ENCODE assay signal across 8 mouse cellular contexts in the genomic region with DNA sequence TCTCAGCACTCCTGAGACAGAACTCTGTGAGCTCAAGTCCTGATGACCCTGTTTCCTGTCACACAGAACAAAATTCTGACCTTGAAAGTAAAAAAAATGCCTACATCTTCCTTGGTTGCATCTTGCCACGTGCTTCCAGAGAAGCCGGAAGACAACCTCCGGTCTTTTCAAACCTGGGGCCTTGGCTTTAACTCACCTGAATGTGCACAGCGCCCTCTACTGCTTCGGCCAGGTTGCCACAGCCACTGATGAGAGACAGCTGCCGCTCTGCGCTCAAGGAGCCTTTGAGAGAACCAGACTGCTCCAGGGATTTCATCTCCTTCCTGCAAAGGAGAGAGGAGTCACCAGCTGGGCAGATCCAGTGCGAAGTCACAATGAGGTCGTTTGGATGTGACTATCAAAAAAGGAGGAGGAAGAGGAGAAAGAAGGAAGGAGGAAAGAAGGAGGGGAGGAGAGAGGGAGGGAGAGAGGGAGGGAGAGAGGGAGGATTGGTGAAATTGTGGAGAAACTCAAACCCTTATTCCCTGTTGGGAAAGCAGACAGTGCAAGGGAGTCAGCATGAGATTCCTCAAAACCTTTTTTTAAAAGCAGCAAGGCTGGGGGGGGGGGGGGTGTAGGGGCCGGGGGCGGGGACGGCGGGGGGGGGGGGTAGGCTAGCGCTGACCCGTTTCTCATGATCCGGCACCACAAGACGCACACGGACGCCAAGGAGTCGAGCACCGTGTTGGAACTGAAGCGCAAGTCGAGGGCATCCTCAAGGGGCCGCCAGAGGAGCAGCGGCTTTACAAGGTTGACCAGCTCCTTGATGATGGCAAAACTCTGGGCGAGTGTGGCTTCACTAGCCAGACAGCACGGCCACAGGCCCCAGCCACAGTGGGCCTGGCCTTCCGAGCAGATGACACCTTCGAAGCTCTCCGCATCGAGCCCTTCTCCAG. TPM values are rescaled to one million over a fixed set of nuclear protein-coding genes. Genes with fewer than 3 reads are reported as not detected.
A peak's percentile ranks its signal among the peaks of the same experiment; 100 is the strongest.
DNase-seq lines count a peak whose midpoint lies in the region; ATAC-seq and TF ChIP-seq lines count a peak whose summit lies in the region.

No protein-coding gene starts in this region.

- no peaks in the 10 kb centered on the region for H3K9me3 ChIP-seq in hindbrain, embryonic 14.5 days (ENCODE audit: control insufficient read depth, low read length)

- 13% methylated on average over 23 of the region's 31 CpGs for WGBS in hindbrain, embryonic 14.5 days

- peak; percentile 22 for ATAC-seq in Patski
- ATAC-seq in hindbrain, embryonic 14.5 days (ENCODE audit: low FRiP score) = peak; percentile 84

- CTCF ChIA-PET in Patski (lab: Charles Lee) = interaction anchor here (0.6 to 2.5 kb wide), 9 partner anchors 14 to 258 kb away, joined by 3 to 11 read pairs (median 3); a partner anchor contains a TSS

- no peak for DNase-seq in Patski (ENCODE audit: low read depth, low spot score)
- peak; percentile 59 for DNase-seq in cerebellum, adult 9-11 months
- peak; percentile 18 to 71 for DNase-seq in frontal cortex, postnatal 10 days (ENCODE audit: low spot score in 2 of 2)
- peak; percentile 85 for DNase-seq in hindbrain, embryonic 14.5 days (ENCODE audit: low spot score)
- DNase-seq in layer of hippocampus, postnatal 14 days (ENCODE audit: low spot score in 2 of 2) = peak; percentile 72 to 88
- DNase-seq in lung, postnatal 25 days (ENCODE audit: low spot score) = peak; percentile 68
- DNase-seq in right cerebral cortex, adult 2 months (ENCODE audit: low spot score in 2 of 2) = peak; percentile 84
- DNase-seq in urinary bladder, postnatal 14 days (ENCODE audit: low spot score) = peak; percentile 84

- H3K27ac ChIP-seq in hindbrain, embryonic 14.5 days = no peak overlapping the region

- no peaks in the 10 kb centered on the region for H3K36me3 ChIP-seq in hindbrain, embryonic 14.5 days (replicated peaks; ENCODE audit: control insufficient read depth, insufficient read depth)

- POLR2A ChIA-PET in Patski (lab: Charles Lee) = no interaction called here

- in situ Hi-C loops in Patski (cut with MboI; ENCODE audit: low pct_unique_long_range_greater_than_20kb) = loop anchor here (5.0 kb wide), 1 partner anchor 251 kb away; no protein-coding TSS in a partner anchor

- TF ChIP-seq CTCF in Patski (IDR thresholded peaks at IDR 0.05) = peak; percentile 95

- peak overlapping the region; percentile 43 for H3K4me2 ChIP-seq in hindbrain, embryonic 14.5 days (replicated peaks)

- no peaks in the 10 kb centered on the region for H3K27me3 ChIP-seq in Patski
- H3K27me3 ChIP-seq in hindbrain, embryonic 14.5 days (ENCODE audit: control insufficient read depth, insufficient read depth, low read length) = no peaks in the 10 kb centered on the region

- no peaks in the 10 kb centered on the region for H3K4me1 ChIP-seq in hindbrain, embryonic 14.5 days (replicated peaks; ENCODE audit: control insufficient read depth, insufficient read depth, low read length)

- H3K4me3 ChIP-seq in hindbrain, embryonic 14.5 days (replicated peaks; ENCODE audit: low read length) = no peak overlapping the region

- no peak overlapping the region for H3K9ac ChIP-seq in hindbrain, embryonic 14.5 days

RNA-seq across cellular contexts. Expression of a gene that starts 35.3 kb away (rescaled TPM):
- 5.9 TPM for polyA plus RNA-seq in Patski (2021)
- polyA plus RNA-seq in hindbrain, embryonic 14.5 days (2014; fragmentation: Nextera tagmentation; extraction: Ambion mirVana) = 10.3 and 13.5 TPM in 2 replicates
- total RNA-seq in layer of hippocampus, postnatal 14 days (2021) = 10 to 100 TPM; 23.3 to 23.5 TPM
